ENCODE assay signal across 33 mouse cellular contexts in the genomic region with DNA sequence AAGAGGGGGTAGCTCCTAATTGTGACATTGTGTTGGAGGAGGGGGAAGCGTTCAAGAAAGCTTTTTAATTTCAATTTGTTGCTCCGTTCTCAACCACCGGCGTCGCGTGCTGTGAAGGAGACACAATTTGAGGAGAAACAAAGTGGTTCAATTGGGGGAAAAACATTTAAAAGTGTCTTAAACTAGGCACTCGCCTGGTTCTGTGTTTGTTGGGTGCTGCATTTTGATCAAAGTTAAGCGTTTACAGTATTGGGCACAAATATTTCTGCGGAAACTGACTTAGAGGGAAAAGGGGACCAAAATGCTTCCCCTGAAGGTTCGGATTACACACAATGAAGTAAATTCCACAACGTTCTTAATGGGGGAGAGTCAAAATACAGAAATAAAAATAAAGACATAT. TPM values are rescaled to one million over a fixed set of nuclear protein-coding genes. Genes with fewer than 3 reads are reported as not detected.
DNase-seq lines count a peak whose midpoint lies in the region; ATAC-seq and TF ChIP-seq lines count a peak whose summit lies in the region.
"Had no signal": no experiment of that assay in that cellular context is flagged by ENCODE, and none has a peak within 500 bp of the region (broad histone marks: within the 10 kb centered on the region; RNA-seq: fewer than 3 reads in every experiment).

No protein-coding gene starts in this region.

- DNase-seq in midbrain, embryonic 11.5 days (ENCODE audit: low spot score, missing footprints) = peak; percentile 93
- DNase-seq in MEL (ENCODE audit: low read depth, low spot score) (peak; percentile 43), MN1 (ENCODE audit: low spot score) (no peak)
- DNase-seq in limb, embryonic 10.5 days (ENCODE audit: low spot score) = peak; percentile 48
- DNase-seq: adrenal gland, adult 8-10 months; adrenal gland, postnatal 25 days; B cell, adult 2 months; cerebellum, adult 18-20 months; cerebellum, adult 9-10 months; cerebellum, postnatal 14 days; forebrain, postnatal 0 days; gastrocnemius, adult 2 months; gastrocnemius, postnatal 14 days; heart, adult 11 months had no signal

- no peak for ATAC-seq in midbrain, embryonic 11.5 days (ENCODE audit: low FRiP score)
- ATAC-seq in midbrain, embryonic 13.5 days = no peak
- no peak for ATAC-seq in inflammation-experienced regulatory T-cells, adult 6 months
- ATAC-seq: activated CD4-positive, CD25-positive, alpha-beta regulatory T cell, adult 4 months; forebrain, embryonic 14.5 days; forebrain, postnatal 0 days; hindbrain, postnatal 0 days; intestine, embryonic 15.5 days had no signal

- H3K4me1 ChIP-seq in midbrain, embryonic 11.5 days (ENCODE audit: control insufficient read depth, insufficient read depth, low read length) = no peaks in the 10 kb centered on the region
- no peaks in the 10 kb centered on the region for H3K4me1 ChIP-seq in midbrain, embryonic 13.5 days (replicated peaks)
- H3K4me1 ChIP-seq in E14TG2a.4 (replicated peaks; ENCODE audit: low read depth, low read length) (peaks cover 55% of the 10 kb centered on the region), MEL (ENCODE audit: control insufficient read depth in 1 of 2, insufficient read depth in 2 of 2, low read length in 2 of 2) (peaks cover 5 to 18% of the 10 kb centered on the region in 2 experiments; a peak in 3 of 4 replicates)
- H3K4me1 ChIP-seq in limb, embryonic 10.5 days = peaks cover 29% of the 10 kb centered on the region
- H3K4me1 ChIP-seq: embryonic facial prominence, embryonic 12.5 days; embryonic facial prominence, embryonic 15.5 days; hindbrain, embryonic 13.5 days; intestine, embryonic 15.5 days had no signal

- no peak overlapping the region for H3K4me2 ChIP-seq in midbrain, embryonic 11.5 days
- H3K4me2 ChIP-seq in midbrain, embryonic 13.5 days (replicated peaks) = no peak overlapping the region
- H3K4me2 ChIP-seq: embryonic facial prominence, embryonic 12.5 days; embryonic facial prominence, embryonic 15.5 days; heart, embryonic 11.5 days; hindbrain, embryonic 13.5 days; intestine, embryonic 15.5 days had no signal

- TF ChIP-seq POLR2A in MEL (IDR thresholded peaks at IDR 0.05; ENCODE audit: control insufficient read depth in 1 of 2, insufficient read depth in 1 of 2, low read depth in 1 of 2, low read length in 2 of 2, poor library complexity in 1 of 2) = no peak

- no peak overlapping the region for H3K27ac ChIP-seq in midbrain, embryonic 11.5 days (ENCODE audit: low read depth, low read length)
- H3K27ac ChIP-seq in midbrain, embryonic 13.5 days = no peak overlapping the region
- H3K27ac ChIP-seq in MEL (ENCODE audit: control insufficient read depth, low read depth, low read length) = peak overlapping the region; percentile 36
- H3K27ac ChIP-seq in limb, embryonic 10.5 days = no peak overlapping the region
- H3K27ac ChIP-seq: embryonic facial prominence, embryonic 12.5 days; embryonic facial prominence, embryonic 15.5 days; gastrocnemius, adult 2 months; hindbrain, embryonic 13.5 days; hindbrain, postnatal 0 days; intestine, embryonic 15.5 days had no signal

- TF ChIP-seq RAD21 in MEL (IDR thresholded peaks at IDR 0.05; ENCODE audit: low read depth, low read length) = no peak

- peaks cover 96% of the 10 kb centered on the region for H3K27me3 ChIP-seq in midbrain, embryonic 11.5 days (ENCODE audit: control insufficient read depth, insufficient read depth, low read length)
- H3K27me3 ChIP-seq in midbrain, embryonic 13.5 days = peaks cover 100% of the 10 kb centered on the region
- H3K27me3 ChIP-seq in E14TG2a.4 (ENCODE audit: insufficient read depth, low read length) = peaks cover 99% of the 10 kb centered on the region
- no peaks in the 10 kb centered on the region for H3K27me3 ChIP-seq in MEL (ENCODE audit: control insufficient read depth in 1 of 2, insufficient read depth in 2 of 2, low read length in 2 of 2)
- peaks cover 100% of the 10 kb centered on the region for H3K27me3 ChIP-seq in limb, embryonic 10.5 days (ENCODE audit: low read depth, poor library complexity, severe bottlenecking)

- TF ChIP-seq CTCF in E14TG2a.4 (conservative IDR thresholded peaks at IDR 0.05; ENCODE audit: low read length) = no peak
- no peak for TF ChIP-seq CTCF in MEL (IDR thresholded peaks at IDR 0.05 in 2 of 3, conservative IDR thresholded peaks at IDR 0.05 in 1 of 3; ENCODE audit: control insufficient read depth in 1 of 3, insufficient read depth in 1 of 3, low read depth in 2 of 3, low read length in 3 of 3, poor library complexity in 1 of 3, severe bottlenecking in 1 of 3)

- H3K36me3 ChIP-seq in midbrain, embryonic 11.5 days (ENCODE audit: control insufficient read depth, insufficient read depth, low read length) = no peaks in the 10 kb centered on the region
- no peaks in the 10 kb centered on the region for H3K36me3 ChIP-seq in midbrain, embryonic 13.5 days
- H3K36me3 ChIP-seq in E14TG2a.4 (ENCODE audit: insufficient read depth, low read length) (no peaks in the 10 kb centered on the region), MEL (ENCODE audit: control insufficient read depth in 1 of 2, insufficient read depth in 2 of 2, low read length in 2 of 2) (peaks cover 0 to 16% of the 10 kb centered on the region in 2 experiments; a peak in 2 of 4 replicates)
- H3K36me3 ChIP-seq in limb, embryonic 10.5 days = no peaks in the 10 kb centered on the region
- H3K36me3 ChIP-seq: embryonic facial prominence, embryonic 12.5 days; embryonic facial prominence, embryonic 15.5 days; hindbrain, embryonic 13.5 days; intestine, embryonic 15.5 days had no signal

- H3K9ac ChIP-seq in midbrain, embryonic 11.5 days (ENCODE audit: low read length) = no peak overlapping the region
- no peak overlapping the region for H3K9ac ChIP-seq in midbrain, embryonic 13.5 days (replicated peaks)
- peak overlapping the region; percentile 93 for H3K9ac ChIP-seq in MEL (ENCODE audit: control insufficient read depth, low read depth, low read length, poor library complexity, severe bottlenecking)
- H3K9ac ChIP-seq: embryonic facial prominence, embryonic 12.5 days; embryonic facial prominence, embryonic 15.5 days; forebrain, postnatal 0 days; hindbrain, embryonic 13.5 days; intestine, embryonic 15.5 days had no signal

- no peak for TF ChIP-seq EP300 in MEL (IDR thresholded peaks at IDR 0.05; ENCODE audit: low read depth in 1 of 2, low read length in 2 of 2)

- H3K4me3 ChIP-seq in midbrain, embryonic 11.5 days (ENCODE audit: low read depth, low read length) = no peak overlapping the region
- no peak overlapping the region for H3K4me3 ChIP-seq in midbrain, embryonic 13.5 days (replicated peaks)
- H3K4me3 ChIP-seq in E14TG2a.4 (replicated peaks; ENCODE audit: low read length) (peak overlapping the region; percentile 57; the same call in 1 of the 2 replicates), MEL (ENCODE audit: control insufficient read depth in 1 of 2, insufficient read depth in 1 of 2, low read depth in 2 of 2, low read length in 2 of 2) (peak overlapping the region; percentile 78 to 88)
- H3K4me3 ChIP-seq in limb, embryonic 10.5 days = no peak overlapping the region
- H3K4me3 ChIP-seq: embryonic facial prominence, embryonic 12.5 days; embryonic facial prominence, embryonic 15.5 days; hindbrain, embryonic 13.5 days; intestine, embryonic 15.5 days had no signal

- WGBS in midbrain, embryonic 11.5 days = 1% methylated on average over 11 of the region's 11 CpGs
- 2% methylated on average over 11 of the region's 11 CpGs for WGBS in midbrain, embryonic 13.5 days
- 2% methylated on average over 11 of the region's 11 CpGs for WGBS in limb, embryonic 10.5 days

- peaks cover 12% of the 10 kb centered on the region for H3K79me2 ChIP-seq in MEL (ENCODE audit: control insufficient read depth, insufficient read depth, low read length, poor library complexity)

- no peaks in the 10 kb centered on the region for H3K9me3 ChIP-seq in midbrain, embryonic 11.5 days (ENCODE audit: control insufficient read depth, low read length)
- H3K9me3 ChIP-seq in midbrain, embryonic 13.5 days = no peaks in the 10 kb centered on the region
- H3K9me3 ChIP-seq in E14TG2a.4 (ENCODE audit: low read length) (no peaks in the 10 kb centered on the region), MEL (replicated peaks; ENCODE audit: insufficient read depth, low read length) (no peaks in the 10 kb centered on the region)
- H3K9me3 ChIP-seq in limb, embryonic 10.5 days (replicated peaks) = no peaks in the 10 kb centered on the region
- H3K9me3 ChIP-seq: embryonic facial prominence, embryonic 12.5 days; embryonic facial prominence, embryonic 15.5 days; hindbrain, embryonic 13.5 days; intestine, embryonic 15.5 days had no signal

TF ChIP-seq in MEL, 35 proteins besides CTCF, POLR2A, EP300 and RAD21:
- TF ChIP-seq MXI1 (IDR thresholded peaks at IDR 0.05; ENCODE audit: low read depth, low read length) = 0 out of 2 replicates have a peak, but pooled peaks have one; percentile 32
- TF ChIP-seq SIN3A (IDR thresholded peaks at IDR 0.05; ENCODE audit: low read length) = 0 out of 2 replicates have a peak, but pooled peaks have one; percentile 33
- no peak for TF ChIP-seq MYC (IDR thresholded peaks at IDR 0.05; ENCODE audit: low read depth, low read length)
- no peak for TF ChIP-seq SMC3 (IDR thresholded peaks at IDR 0.05; ENCODE audit: low read depth, low read length)
- TF ChIP-seq ZC3H11A (IDR thresholded peaks at IDR 0.05; ENCODE audit: low read depth, low read length) = no peak
- no peak for TF ChIP-seq ETS1 (IDR thresholded peaks at IDR 0.05; ENCODE audit: low read depth, low read length)
- TF ChIP-seq E2F4 (IDR thresholded peaks at IDR 0.05; ENCODE audit: borderline replicate concordance, low read depth, low read length) = no peak
- no peak for TF ChIP-seq ZKSCAN1 (IDR thresholded peaks at IDR 0.05; ENCODE audit: low read depth, low read length)

RNA-seq across cellular contexts. Expression of gene Hoxb13, which starts 10.2 kb away (rescaled TPM):
- polyA plus RNA-seq in midbrain, embryonic 11.5 days (2014; fragmentation: Nextera tagmentation; extraction: Ambion mirVana) = not detected in 2 replicates
- polyA plus RNA-seq in midbrain, embryonic 13.5 days (2015; fragmentation: Nextera tagmentation; extraction: Ambion mirVana) = not detected in 2 replicates
- 12.1 and 13.8 TPM in 2 replicates for total RNA-seq in MEL (2012; rRNA removed)
- polyA plus RNA-seq in MEL (2012; ENCODE audit: insufficient read depth in 1 of 2, insufficient read length in 2 of 2, low read depth in 1 of 2, low replicate concordance in 2 of 2, missing spikeins in 1 of 2) = 10 to 100 TPM in 1 of 2 experiments, not detected in 1; 16.7 TPM
- not detected in 2 replicates for polyA plus RNA-seq in limb, embryonic 10.5 days (2016; fragmentation: Nextera tagmentation; extraction: Ambion mirVana)
- polyA plus RNA-seq in inflammation-experienced regulatory T-cells, adult 6 months (2017; shearing (Covaris generic)) = not detected
- total RNA-seq: adrenal gland, adult 8-10 months; adrenal gland, postnatal 25 days; forebrain, postnatal 0 days; gastrocnemius, adult 2 months; gastrocnemius, postnatal 14 days; gastrocnemius, postnatal 4 days; heart, adult 8-10 months; heart, postnatal 25 days; hematopoietic stem cell, adult 5-6 weeks; hindbrain, postnatal 0 days had no signal
- polyA plus RNA-seq: activated CD4-positive, CD25-positive, alpha-beta regulatory T cell, adult 4 months; embryonic facial prominence, embryonic 12.5 days; embryonic facial prominence, embryonic 15.5 days; forebrain, embryonic 11.5 days; forebrain, embryonic 14.5 days; forebrain, postnatal 0 days; frontal cortex, adult 2 months; heart, embryonic 11.5 days; heart, embryonic 14.5 days; heart, postnatal 0 days; hindbrain, embryonic 13.5 days; hindbrain, postnatal 0 days had no signal

Comparison
In these comparisons a context has a peak if more than half of its experiments do, and no peak if none do; other contexts are left out.
1. H3K4me3 ChIP-seq: peak in E14TG2a.4 (single experiment) and MEL (2 of 2); none in midbrain, embryonic 11.5 days (single experiment), midbrain, embryonic 13.5 days (single experiment) and limb, embryonic 10.5 days (single experiment).